Mouse (Mus musculus): ENCODE data around the gene Mospd3. TPM values are rescaled to one million over a fixed set of nuclear protein-coding genes. Genes with fewer than 3 reads are reported as not detected.

The Mospd3 gene
- polyA plus RNA-seq (2014; fragmentation: Nextera tagmentation; extraction: Ambion mirVana): 20.4 and 21.4 TPM in 2 replicates

DNA sequence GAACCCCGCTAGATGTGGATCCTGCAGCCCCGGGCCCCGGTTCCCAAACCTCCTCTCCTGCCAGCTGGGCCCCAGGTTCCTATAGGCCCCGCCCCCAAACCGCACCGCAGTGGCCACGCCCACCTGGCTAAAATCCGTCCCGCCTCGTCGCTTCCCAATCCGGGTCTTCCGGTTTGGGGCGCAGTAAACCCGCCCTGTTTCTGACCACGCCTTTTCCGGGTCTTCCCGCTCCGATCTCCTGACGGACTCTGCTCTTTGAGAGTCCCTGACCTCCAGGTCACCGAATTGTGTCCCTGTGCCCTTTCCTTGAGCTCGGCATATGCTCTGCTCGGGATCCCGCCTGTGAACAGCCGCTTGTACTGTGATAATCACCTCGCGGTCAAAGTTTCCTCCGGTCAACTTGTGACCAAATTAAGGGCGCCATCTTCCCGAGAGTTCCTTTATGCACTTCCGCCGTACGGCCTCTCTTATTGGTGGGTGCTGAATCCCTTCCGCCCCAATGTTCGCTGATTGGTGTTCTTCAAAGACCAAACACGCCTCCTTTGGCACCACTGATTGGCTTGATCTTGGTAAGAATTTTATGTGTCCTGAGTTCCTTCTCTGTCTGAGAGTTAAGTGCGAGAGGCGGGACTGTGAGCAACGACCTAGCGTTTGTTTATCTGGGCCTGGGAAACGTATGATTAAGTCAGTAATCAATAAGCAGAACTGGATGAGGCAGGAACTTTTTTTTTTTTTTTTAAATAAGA is at the start of gene Mospd3:
Gene Mospd3, minus strand, starts transcription at position 440 of the 746 bp plus-strand sequence.
- DNase-seq (ENCODE audit: low spot score) (peak; percentile 97), ATAC-seq (ENCODE audit: insufficient number of reproducible peaks, low FRiP score, low TSS enrichment, low read depth) (peak; percentile 93)
- Histone ChIP-seq H3K9ac (ENCODE audit: low read length) (peak within 1 kb of the TSS; percentile 77), H3K36me3 (ENCODE audit: control insufficient read depth, insufficient read depth, low read length) (peaks cover 3% of the 10 kb centered on the region; the same call in 1 of the 2 replicates), H3K4me2 (ENCODE audit: low read depth, severe bottlenecking) (peak within 1 kb of the TSS; percentile 96), H3K9me3 (ENCODE audit: control insufficient read depth, low read length) (no peaks in the 10 kb centered on the region), H3K27ac (replicated peaks; ENCODE audit: low read depth, low read length) (peak within 1 kb of the TSS; percentile 77; the same call in 1 of the 2 replicates), H3K4me3 (ENCODE audit: low read depth, low read length) (peak within 1 kb of the TSS; percentile 60), H3K27me3 (ENCODE audit: control insufficient read depth, insufficient read depth, low read length) (no peaks in the 10 kb centered on the region), H3K4me1 (ENCODE audit: control insufficient read depth, insufficient read depth, low read length) (peaks cover 17% of the 10 kb centered on the region)
- 0% methylated on average over 41 of the region's 41 CpGs for WGBS

GRCm38 (mm10) chr5:137649669-137650571 is 49.1 kb upstream of the Mospd3 start:
- H3K4me3 ChIP-seq (ENCODE audit: low read depth, low read length): no peak overlapping the region
- H3K9me3 ChIP-seq (ENCODE audit: control insufficient read depth, low read length): no peaks in the 10 kb centered on the region
- no peak overlapping the region for H3K4me2 ChIP-seq (ENCODE audit: low read depth, severe bottlenecking)
- peaks cover 3% of the 10 kb centered on the region for H3K36me3 ChIP-seq (ENCODE audit: control insufficient read depth, insufficient read depth, low read length)
- no peak overlapping the region for H3K9ac ChIP-seq (ENCODE audit: low read length)
- H3K27ac ChIP-seq (replicated peaks; ENCODE audit: low read depth, low read length): 0 out of 2 replicates have a peak overlapping the region, but pooled peaks have one; percentile 56
- ATAC-seq (ENCODE audit: insufficient number of reproducible peaks, low FRiP score, low TSS enrichment, low read depth) (no peak), DNase-seq (ENCODE audit: low spot score) (peak; percentile 40)
- WGBS: 12% methylated on average over 18 of the region's 18 CpGs
- peaks cover 6% of the 10 kb centered on the region for H3K27me3 ChIP-seq (ENCODE audit: control insufficient read depth, insufficient read depth, low read length)
- H3K4me1 ChIP-seq (ENCODE audit: control insufficient read depth, insufficient read depth, low read length): peaks cover 38% of the 10 kb centered on the region

DNA sequence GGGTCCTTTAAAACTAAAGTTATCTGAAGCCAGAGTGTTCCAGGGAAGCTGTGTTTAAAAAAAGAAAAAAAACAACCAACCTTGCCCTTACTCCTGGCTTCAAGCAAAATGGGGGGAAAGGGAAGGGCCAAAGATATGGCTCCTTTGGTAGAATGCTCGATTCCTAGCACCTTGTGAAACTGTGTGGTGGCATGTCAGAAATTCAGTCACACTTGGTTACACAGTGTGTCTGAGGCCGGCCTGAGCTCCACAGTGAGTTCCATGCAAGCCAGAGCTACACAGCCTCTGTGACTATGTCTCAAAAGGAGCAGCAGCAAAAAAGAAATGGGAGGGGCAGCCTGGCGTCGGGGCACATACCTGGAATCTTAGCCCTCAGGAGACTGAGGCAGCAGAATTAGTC is 48.4 kb upstream of the Mospd3 start:
- Histone ChIP-seq H3K27me3 (ENCODE audit: control insufficient read depth, insufficient read depth, low read length) (peaks cover 9% of the 10 kb centered on the region), H3K9ac (ENCODE audit: low read length) (no peak overlapping the region)

GRCm38 (mm10) chr5:137647827-137648601 is 47.2 kb upstream of the Mospd3 start:
- DNase-seq (ENCODE audit: low spot score) (peak; percentile 54), ATAC-seq (ENCODE audit: insufficient number of reproducible peaks, low FRiP score, low TSS enrichment, low read depth) (peak; percentile 45; the same call in 1 of the 2 replicates)
- H3K36me3 ChIP-seq (ENCODE audit: control insufficient read depth, insufficient read depth, low read length): no peaks in the 10 kb centered on the region
- H3K9ac ChIP-seq (ENCODE audit: low read length): no peak overlapping the region
- peaks cover 10% of the 10 kb centered on the region for H3K27me3 ChIP-seq (ENCODE audit: control insufficient read depth, insufficient read depth, low read length)
- H3K4me1 ChIP-seq (ENCODE audit: control insufficient read depth, insufficient read depth, low read length): peaks cover 39% of the 10 kb centered on the region
- no peaks in the 10 kb centered on the region for H3K9me3 ChIP-seq (ENCODE audit: control insufficient read depth, low read length)
- H3K4me3 ChIP-seq (ENCODE audit: low read depth, low read length): no peak overlapping the region
- 35% methylated on average over 9 of the region's 9 CpGs for WGBS
- peak overlapping the region; percentile 18; the same call in 1 of the 2 replicates for H3K4me2 ChIP-seq (ENCODE audit: low read depth, severe bottlenecking)
- peak overlapping the region; percentile 30; the same call in 1 of the 2 replicates for H3K27ac ChIP-seq (replicated peaks; ENCODE audit: low read depth, low read length)

More for the DNA sequence above, 48.4 kb upstream of the Mospd3 start:
- WGBS: 48% methylated on average over 4 of the region's 4 CpGs
- DNase-seq (ENCODE audit: low spot score) (no peak), ATAC-seq (ENCODE audit: insufficient number of reproducible peaks, low FRiP score, low TSS enrichment, low read depth) (no peak)
- H3K4me1 ChIP-seq (ENCODE audit: control insufficient read depth, insufficient read depth, low read length): peaks cover 39% of the 10 kb centered on the region
- no peaks in the 10 kb centered on the region for H3K9me3 ChIP-seq (ENCODE audit: control insufficient read depth, low read length)
- no peak overlapping the region for H3K4me2 ChIP-seq (ENCODE audit: low read depth, severe bottlenecking)
- H3K27ac ChIP-seq (replicated peaks; ENCODE audit: low read depth, low read length): peak overlapping the region; percentile 56; the same call in 1 of the 2 replicates
- 0 out of 2 replicates have a peak, but pooled peaks cover 2% of the 10 kb centered on the region for H3K36me3 ChIP-seq (ENCODE audit: control insufficient read depth, insufficient read depth, low read length)
- no peak overlapping the region for H3K4me3 ChIP-seq (ENCODE audit: low read depth, low read length)

DNA sequence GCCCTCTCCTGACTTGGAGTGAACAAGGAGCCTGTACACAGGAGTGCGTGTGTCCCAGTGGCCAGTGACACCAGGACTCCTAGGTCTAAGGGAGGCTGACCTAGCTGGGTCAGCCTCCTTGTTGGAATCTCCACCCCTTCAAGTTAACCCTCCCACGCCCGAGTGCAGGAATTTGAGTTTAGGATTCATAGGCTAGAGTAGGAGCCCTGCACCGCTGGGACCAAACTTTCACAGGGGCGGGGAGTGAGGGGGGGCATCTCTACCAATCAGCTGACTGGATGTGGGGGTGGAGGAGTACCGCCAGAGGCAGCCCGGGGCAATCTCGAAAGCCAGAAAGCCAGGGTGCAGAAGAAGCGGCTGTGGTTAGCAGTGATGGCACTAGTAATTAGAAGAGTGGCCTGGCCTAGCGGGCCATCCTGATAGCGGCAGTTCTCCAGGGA is 44.8 kb upstream of the Mospd3 start, which contains the start of gene Irs3:
Gene Irs3, minus strand, starts transcription at position 63 of the 440 bp plus-strand sequence.
- Histone ChIP-seq H3K4me3 (ENCODE audit: low read depth, low read length) (peak within 1 kb of the TSS; percentile 32), H3K36me3 (ENCODE audit: control insufficient read depth, insufficient read depth, low read length) (peaks cover 2% of the 10 kb centered on the region), H3K4me2 (ENCODE audit: low read depth, severe bottlenecking) (peak within 1 kb of the TSS; percentile 51), H3K9me3 (ENCODE audit: control insufficient read depth, low read length) (no peaks in the 10 kb centered on the region), H3K27ac (replicated peaks; ENCODE audit: low read depth, low read length) (no peak within 1 kb of the TSS), H3K9ac (ENCODE audit: low read length) (peak within 1 kb of the TSS; percentile 27; the same call in 1 of the 2 replicates), H3K27me3 (ENCODE audit: control insufficient read depth, insufficient read depth, low read length) (peaks cover 10% of the 10 kb centered on the region), H3K4me1 (ENCODE audit: control insufficient read depth, insufficient read depth, low read length) (peaks cover 39% of the 10 kb centered on the region)
- no peak for ATAC-seq (ENCODE audit: insufficient number of reproducible peaks, low FRiP score, low TSS enrichment, low read depth)
- 7% methylated on average over 11 of the region's 11 CpGs for WGBS
- no peak for DNase-seq (ENCODE audit: low spot score)

- peak overlapping the region; percentile 32 for H3K4me3 ChIP-seq (ENCODE audit: low read depth, low read length)
- ATAC-seq (ENCODE audit: insufficient number of reproducible peaks, low FRiP score, low TSS enrichment, low read depth) (no peak), DNase-seq (ENCODE audit: low spot score) (peak; percentile 54)
- peaks cover 7% of the 10 kb centered on the region for H3K36me3 ChIP-seq (ENCODE audit: control insufficient read depth, insufficient read depth, low read length)
- H3K9ac ChIP-seq (ENCODE audit: low read length): peak overlapping the region; percentile 27; the same call in 1 of the 2 replicates
- peaks cover 10% of the 10 kb centered on the region for H3K27me3 ChIP-seq (ENCODE audit: control insufficient read depth, insufficient read depth, low read length)
- H3K4me2 ChIP-seq (ENCODE audit: low read depth, severe bottlenecking): peak overlapping the region; percentile 51
- H3K9me3 ChIP-seq (ENCODE audit: control insufficient read depth, low read length): no peaks in the 10 kb centered on the region
- WGBS: under 1% methylated on average over 44 of the region's 44 CpGs
- H3K4me1 ChIP-seq (ENCODE audit: control insufficient read depth, insufficient read depth, low read length): peaks cover 39% of the 10 kb centered on the region
- H3K27ac ChIP-seq (replicated peaks; ENCODE audit: low read depth, low read length): no peak overlapping the region
These were observed 44.3 kb upstream of the Mospd3 start for GRCm38 (mm10) chr5:137645091-137645651.

- WGBS: 36% methylated on average over 19 of the region's 19 CpGs
- no peak for ATAC-seq (ENCODE audit: insufficient number of reproducible peaks, low FRiP score, low TSS enrichment, low read depth)
- H3K9ac ChIP-seq (ENCODE audit: low read length): no peak overlapping the region
- no peak overlapping the region for H3K4me3 ChIP-seq (ENCODE audit: low read depth, low read length)
- no peak overlapping the region for H3K27ac ChIP-seq (replicated peaks; ENCODE audit: low read depth, low read length)
- no peak overlapping the region for H3K4me2 ChIP-seq (ENCODE audit: low read depth, severe bottlenecking)
- H3K4me1 ChIP-seq (ENCODE audit: control insufficient read depth, insufficient read depth, low read length): peaks cover 33% of the 10 kb centered on the region
- H3K36me3 ChIP-seq (ENCODE audit: control insufficient read depth, insufficient read depth, low read length): peaks cover 13% of the 10 kb centered on the region
- no peak for DNase-seq (ENCODE audit: low spot score)
- H3K27me3 ChIP-seq (ENCODE audit: control insufficient read depth, insufficient read depth, low read length): peaks cover 10% of the 10 kb centered on the region
- H3K9me3 ChIP-seq (ENCODE audit: control insufficient read depth, low read length): no peaks in the 10 kb centered on the region
These were observed 43.6 kb upstream of the Mospd3 start for GRCm38 (mm10) chr5:137644484-137644883.

Data from limb, embryonic 11.5 days (tissue).